Mouse (Mus musculus): ENCODE measurements around the gene Ifrd2. TPM values are rescaled to one million over a fixed set of nuclear protein-coding genes. Genes with fewer than 3 reads are reported as not detected.

Gene Ifrd2
- polyA plus RNA-seq, 1 experiment from 2014 or later: 27.7 TPM

GRCm38 (mm10) chr9:107549297-107550074, 38.0 kb upstream of the Ifrd2 start:
- no peak for ATAC-seq (ENCODE audit: low FRiP score)
- Histone ChIP-seq H3K4me3 (ENCODE audit: low read depth, low read length) (no peak overlapping the region), H3K9me3 (ENCODE audit: control insufficient read depth, low read length) (no peaks in the 10 kb centered on the region), H3K27me3 (ENCODE audit: control insufficient read depth, insufficient read depth, low read length) (peaks cover 35% of the 10 kb centered on the region), H3K4me1 (replicated peaks; ENCODE audit: control insufficient read depth, insufficient read depth, low read length) (peaks cover 18% of the 10 kb centered on the region; the same call in 1 of the 2 replicates), H3K4me2 (replicated peaks; ENCODE audit: low read depth, low read length) (no peak overlapping the region), H3K27ac (ENCODE audit: low read depth, low read length) (no peak overlapping the region), H3K36me3 (ENCODE audit: control insufficient read depth, insufficient read depth, low read length) (no peaks in the 10 kb centered on the region), H3K9ac (ENCODE audit: low read depth, low read length) (no peak overlapping the region)
- 87% methylated on average over 20 of the region's 20 CpGs for WGBS
- no peak for DNase-seq (ENCODE audit: low spot score)

- H3K27me3 ChIP-seq (ENCODE audit: control insufficient read depth, insufficient read depth, low read length): peaks cover 35% of the 10 kb centered on the region
- ATAC-seq (ENCODE audit: low FRiP score) (no peak), DNase-seq (ENCODE audit: low spot score) (no peak)
- no peak overlapping the region for H3K4me3 ChIP-seq (ENCODE audit: low read depth, low read length)
- H3K36me3 ChIP-seq (ENCODE audit: control insufficient read depth, insufficient read depth, low read length): no peaks in the 10 kb centered on the region
- H3K4me2 ChIP-seq (replicated peaks; ENCODE audit: low read depth, low read length): peak overlapping the region; percentile 67; the same call in 1 of the 2 replicates
- H3K9ac ChIP-seq (ENCODE audit: low read depth, low read length): 0 out of 2 replicates have a peak overlapping the region, but pooled peaks have one; percentile 55
- no peak overlapping the region for H3K27ac ChIP-seq (ENCODE audit: low read depth, low read length)
- WGBS: 23% methylated on average over 23 of the region's 23 CpGs
- H3K9me3 ChIP-seq (ENCODE audit: control insufficient read depth, low read length): no peaks in the 10 kb centered on the region
- H3K4me1 ChIP-seq (replicated peaks; ENCODE audit: control insufficient read depth, insufficient read depth, low read length): peaks cover 20% of the 10 kb centered on the region; the same call in 1 of the 2 replicates
Measured at GRCm38 (mm10) chr9:107550491-107551116, 36.8 kb upstream of the Ifrd2 start.

GRCm38 (mm10) chr9:107551117-107551889, 36.1 kb upstream of the Ifrd2 start, which contains the start of gene Rassf1:
Gene Rassf1 (plus strand): TSS chr9:107551555.
- DNase-seq (ENCODE audit: low spot score): peak; percentile 70
- peak within 1 kb of the TSS; percentile 55 for H3K9ac ChIP-seq (ENCODE audit: low read depth, low read length)
- H3K27ac ChIP-seq (ENCODE audit: low read depth, low read length): no peak within 1 kb of the TSS
- H3K36me3 ChIP-seq (ENCODE audit: control insufficient read depth, insufficient read depth, low read length): no peaks in the 10 kb centered on the region
- H3K4me1 ChIP-seq (replicated peaks; ENCODE audit: control insufficient read depth, insufficient read depth, low read length): peaks cover 22% of the 10 kb centered on the region; the same call in 1 of the 2 replicates
- H3K4me2 ChIP-seq (replicated peaks; ENCODE audit: low read depth, low read length): peak within 1 kb of the TSS; percentile 67
- peak within 1 kb of the TSS; percentile 36 for H3K4me3 ChIP-seq (ENCODE audit: low read depth, low read length)
- ATAC-seq (ENCODE audit: low FRiP score): no peak
- peaks cover 35% of the 10 kb centered on the region for H3K27me3 ChIP-seq (ENCODE audit: control insufficient read depth, insufficient read depth, low read length)
- no peaks in the 10 kb centered on the region for H3K9me3 ChIP-seq (ENCODE audit: control insufficient read depth, low read length)
- WGBS: under 1% methylated on average over 63 of the region's 63 CpGs

- Histone ChIP-seq H3K4me1 (replicated peaks; ENCODE audit: control insufficient read depth, insufficient read depth, low read length) (peaks cover 19% of the 10 kb centered on the region; the same call in 1 of the 2 replicates), H3K9me3 (ENCODE audit: control insufficient read depth, low read length) (no peaks in the 10 kb centered on the region), H3K4me2 (replicated peaks; ENCODE audit: low read depth, low read length) (peak overlapping the region; percentile 67), H3K9ac (ENCODE audit: low read depth, low read length) (peak overlapping the region; percentile 55), H3K27ac (ENCODE audit: low read depth, low read length) (no peak overlapping the region), H3K27me3 (ENCODE audit: control insufficient read depth, insufficient read depth, low read length) (peaks cover 35% of the 10 kb centered on the region), H3K4me3 (ENCODE audit: low read depth, low read length) (peak overlapping the region; percentile 36), H3K36me3 (ENCODE audit: control insufficient read depth, insufficient read depth, low read length) (no peaks in the 10 kb centered on the region)
- WGBS: 4% methylated on average over 8 of the region's 8 CpGs
- no peak for ATAC-seq (ENCODE audit: low FRiP score)
- no peak for DNase-seq (ENCODE audit: low spot score)
Measured at GRCm38 (mm10) chr9:107551890-107552355, 35.5 kb upstream of the Ifrd2 start.

- WGBS: 82% methylated on average over 5 of the region's 5 CpGs
- H3K27me3 ChIP-seq (ENCODE audit: control insufficient read depth, insufficient read depth, low read length): peaks cover 35% of the 10 kb centered on the region
Measured at GRCm38 (mm10) chr9:107552690-107553393, 34.6 kb upstream of the Ifrd2 start.

GRCm38 (mm10) chr9:107553541-107554318, 33.7 kb upstream of the Ifrd2 start:
- peaks cover 33% of the 10 kb centered on the region for H3K27me3 ChIP-seq (ENCODE audit: control insufficient read depth, insufficient read depth, low read length)
- H3K27ac ChIP-seq (ENCODE audit: low read depth, low read length): peak overlapping the region; percentile 43
- WGBS: 6% methylated on average over 37 of the region's 37 CpGs
- H3K4me2 ChIP-seq (replicated peaks; ENCODE audit: low read depth, low read length): peak overlapping the region; percentile 91
- peaks cover 14% of the 10 kb centered on the region; the same call in 1 of the 2 replicates for H3K4me1 ChIP-seq (replicated peaks; ENCODE audit: control insufficient read depth, insufficient read depth, low read length)
- H3K9ac ChIP-seq (ENCODE audit: low read depth, low read length): peak overlapping the region; percentile 58
- H3K36me3 ChIP-seq (ENCODE audit: control insufficient read depth, insufficient read depth, low read length): peaks cover 8% of the 10 kb centered on the region; the same call in 1 of the 2 replicates
- ATAC-seq (ENCODE audit: low FRiP score) (peak; percentile 14), DNase-seq (ENCODE audit: low spot score) (no peak)
- no peaks in the 10 kb centered on the region for H3K9me3 ChIP-seq (ENCODE audit: control insufficient read depth, low read length)
- peak overlapping the region; percentile 77 for H3K4me3 ChIP-seq (ENCODE audit: low read depth, low read length)

More at GRCm38 (mm10) chr9:107552690-107553393, 34.6 kb upstream of the Ifrd2 start:
- Histone ChIP-seq H3K9me3 (ENCODE audit: control insufficient read depth, low read length) (no peaks in the 10 kb centered on the region), H3K4me3 (ENCODE audit: low read depth, low read length) (peak overlapping the region; percentile 77; the same call in 1 of the 2 replicates), H3K27ac (ENCODE audit: low read depth, low read length) (no peak overlapping the region), H3K4me1 (replicated peaks; ENCODE audit: control insufficient read depth, insufficient read depth, low read length) (peaks cover 14% of the 10 kb centered on the region; the same call in 1 of the 2 replicates), H3K36me3 (ENCODE audit: control insufficient read depth, insufficient read depth, low read length) (0 out of 2 replicates have a peak, but pooled peaks cover 3% of the 10 kb centered on the region), H3K4me2 (replicated peaks; ENCODE audit: low read depth, low read length) (no peak overlapping the region), H3K9ac (ENCODE audit: low read depth, low read length) (no peak overlapping the region)
- ATAC-seq (ENCODE audit: low FRiP score) (no peak), DNase-seq (ENCODE audit: low spot score) (no peak)

- peak overlapping the region; percentile 91 for H3K4me2 ChIP-seq (replicated peaks; ENCODE audit: low read depth, low read length)
- H3K4me1 ChIP-seq (replicated peaks; ENCODE audit: control insufficient read depth, insufficient read depth, low read length): peaks cover 14% of the 10 kb centered on the region; the same call in 1 of the 2 replicates
- H3K9ac ChIP-seq (ENCODE audit: low read depth, low read length): peak overlapping the region; percentile 79
- peaks cover 29% of the 10 kb centered on the region for H3K27me3 ChIP-seq (ENCODE audit: control insufficient read depth, insufficient read depth, low read length)
- H3K9me3 ChIP-seq (ENCODE audit: control insufficient read depth, low read length): no peaks in the 10 kb centered on the region
- ATAC-seq (ENCODE audit: low FRiP score) (peak; percentile 94), DNase-seq (ENCODE audit: low spot score) (peak; percentile 99)
- peak overlapping the region; percentile 79 for H3K27ac ChIP-seq (ENCODE audit: low read depth, low read length)
- peaks cover 8% of the 10 kb centered on the region for H3K36me3 ChIP-seq (ENCODE audit: control insufficient read depth, insufficient read depth, low read length)
- peak overlapping the region; percentile 77 for H3K4me3 ChIP-seq (ENCODE audit: low read depth, low read length)
- WGBS: 2% methylated on average over 52 of the region's 53 CpGs
Measured at GRCm38 (mm10) chr9:107554319-107554825, 33.1 kb upstream of the Ifrd2 start.
